Mouse (Mus musculus): ENCODE measurements around the gene Crlf2.

Gene Crlf2

DNA sequence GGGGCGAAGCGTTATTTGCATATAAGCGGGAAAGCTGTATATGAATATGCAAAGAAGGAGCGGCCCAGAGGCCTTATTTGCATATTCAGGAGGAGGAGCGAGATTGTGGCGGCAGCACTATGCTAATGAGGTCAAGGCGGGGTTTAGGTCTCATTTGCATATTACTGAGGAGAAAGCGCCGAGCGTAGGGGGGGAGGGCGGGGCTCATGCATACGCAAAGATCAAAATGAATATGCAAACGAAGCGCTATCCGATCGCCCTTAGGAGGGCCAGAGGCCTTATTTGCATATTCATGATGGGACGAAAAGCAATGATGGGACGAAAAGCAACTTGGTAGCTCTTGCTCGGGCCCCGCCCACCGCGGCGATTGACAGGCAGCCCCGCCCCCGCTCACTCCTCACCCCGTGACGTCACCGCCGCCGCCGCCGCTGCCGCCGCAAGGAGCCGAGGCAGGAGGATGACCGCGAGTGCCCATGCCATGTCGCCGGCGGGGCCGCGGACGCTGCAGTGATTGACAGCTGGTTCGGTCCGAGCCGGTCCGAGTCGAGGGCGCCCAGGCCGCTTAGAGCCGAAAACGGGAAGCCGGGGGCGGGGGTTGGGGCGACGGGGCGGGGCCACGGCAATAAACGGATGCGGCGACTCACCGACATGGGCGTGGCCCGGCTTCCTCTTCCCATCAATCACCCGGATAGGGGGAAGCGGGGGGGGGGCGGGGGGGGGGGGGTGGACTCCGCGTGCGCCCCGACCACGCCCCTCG, at the start of gene Crlf2:
Crlf2 (minus strand) TSS at position 590 of the 757 bp plus-strand sequence.
- DNase-seq (ENCODE audit: inconsistent ontology term) = peak; percentile 99

DNA sequence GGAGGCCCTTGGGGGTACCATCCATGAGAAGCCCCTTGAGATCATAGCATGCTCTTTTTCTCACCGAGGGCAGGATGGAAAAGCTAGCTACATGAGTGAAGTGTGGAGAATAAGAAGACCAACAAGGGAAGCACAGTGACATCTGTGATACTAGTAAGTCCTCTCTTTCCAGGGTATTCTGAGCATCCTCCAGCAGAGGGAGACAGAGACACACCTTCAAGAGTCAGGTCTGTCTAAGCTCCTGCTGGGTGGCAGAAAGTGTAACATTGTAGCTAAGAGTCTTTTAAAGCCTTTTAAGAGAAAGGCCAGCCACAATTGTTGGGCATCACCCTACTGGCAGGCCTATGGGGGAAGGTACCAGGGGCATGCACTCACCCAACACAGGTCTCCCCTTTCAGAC, 43.8 kb upstream of the Crlf2 start:
- DNase-seq (ENCODE audit: inconsistent ontology term) = peak; percentile 37

DNA sequence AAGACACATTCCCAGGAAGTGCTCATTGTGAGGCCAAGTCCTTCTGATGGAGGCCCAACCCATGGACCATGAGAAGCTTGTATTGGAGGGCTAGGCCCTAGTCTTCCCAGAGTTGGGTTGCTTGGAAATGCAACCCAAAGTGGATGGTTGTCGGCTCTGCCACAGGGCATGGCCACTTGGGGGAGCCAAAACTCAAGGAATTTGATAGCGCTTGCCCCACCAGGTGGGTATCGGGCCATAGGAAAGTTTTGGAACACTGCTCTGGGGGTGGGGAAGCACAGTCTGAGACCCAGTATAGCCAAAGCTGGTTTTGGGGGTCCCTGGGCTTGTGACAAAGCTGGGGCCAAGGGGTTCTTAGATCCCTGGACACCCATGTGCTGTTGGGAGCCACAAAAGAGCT, 42.3 kb upstream of the Crlf2 start:
- DNase-seq (ENCODE audit: inconsistent ontology term) = peak; percentile 21

DNA sequence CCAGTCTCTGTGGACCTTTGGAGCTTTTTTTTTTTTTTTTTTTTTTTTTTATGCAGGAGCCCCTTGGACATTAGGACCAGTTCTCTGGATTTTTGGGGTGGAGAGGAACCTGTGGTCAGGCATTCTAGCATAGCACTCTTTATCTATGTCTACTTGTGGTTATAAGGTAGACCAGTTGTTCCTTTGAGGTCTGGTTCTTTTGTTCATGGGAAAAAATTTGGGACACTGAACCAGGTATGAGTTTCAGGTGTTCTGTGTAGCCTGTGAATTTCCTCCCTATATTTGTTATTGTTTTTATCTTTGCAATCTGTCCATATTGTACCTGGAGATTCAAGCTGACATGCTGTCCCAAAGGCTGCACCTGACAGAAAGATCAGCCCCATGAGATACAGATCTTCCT, 40.1 kb upstream of the Crlf2 start:
- no peak for DNase-seq (ENCODE audit: inconsistent ontology term)

DNA sequence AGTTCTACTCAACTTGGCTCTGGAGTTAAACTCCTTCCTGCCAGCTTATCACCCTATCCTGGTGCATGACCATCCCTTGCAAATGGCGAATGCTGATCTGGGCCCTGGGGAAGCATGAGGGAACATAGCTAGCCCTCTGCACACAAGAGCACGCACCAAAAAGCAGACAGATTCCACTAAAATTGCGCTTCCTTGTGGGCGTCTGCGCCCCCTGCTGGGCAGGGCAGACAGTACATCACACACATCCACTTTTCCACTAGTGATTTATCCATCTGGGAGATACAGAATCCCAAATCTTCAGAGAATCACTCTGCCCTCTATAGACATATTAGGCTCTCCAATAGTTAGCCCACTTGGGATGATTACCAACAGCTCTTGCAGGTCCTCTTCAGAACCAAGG, 37.9 kb upstream of the Crlf2 start:
- peak; percentile 16 for DNase-seq (ENCODE audit: inconsistent ontology term)

DNA sequence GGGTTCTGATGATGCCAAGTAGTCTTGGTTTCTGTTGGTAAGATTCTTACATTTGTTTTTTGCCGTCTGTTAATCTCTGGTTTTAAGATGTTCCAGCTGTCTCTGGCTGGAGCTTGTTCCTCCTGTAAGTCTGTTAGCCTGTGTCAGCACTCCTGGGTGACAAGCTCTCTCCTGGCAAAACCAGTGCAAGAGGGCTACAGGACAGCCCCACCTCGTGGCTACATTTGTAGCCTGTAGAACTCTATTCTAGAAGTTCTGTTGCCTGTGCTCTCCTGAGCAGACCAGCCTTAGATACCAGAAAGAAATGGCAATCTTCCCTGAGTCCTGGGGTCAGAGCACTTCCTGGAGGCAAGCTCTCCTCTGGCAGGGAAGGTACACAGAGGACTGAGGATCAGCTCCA, 4.0 kb upstream of the Crlf2 start:
- DNase-seq (ENCODE audit: inconsistent ontology term) = no peak

DNA sequence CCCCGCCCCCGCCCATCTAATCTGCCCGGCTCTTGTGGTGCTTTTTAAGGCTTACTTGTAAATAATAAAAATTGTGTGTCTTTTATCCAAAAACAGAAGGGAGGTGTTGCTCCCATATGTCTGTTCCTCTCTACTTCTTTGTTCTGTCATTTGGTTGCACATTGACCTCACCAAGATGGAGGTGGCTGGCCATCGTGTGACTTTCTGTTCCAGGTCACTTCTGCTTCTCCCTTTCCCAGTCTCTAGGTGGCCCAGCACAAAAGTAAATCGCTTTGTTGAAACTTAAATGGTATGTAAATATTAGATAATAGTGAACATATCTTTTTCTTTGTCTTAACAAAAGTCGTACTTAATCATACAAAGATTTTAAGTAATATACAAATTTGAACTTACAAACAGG, 398 bp upstream of the Crlf2 start:
- no peak for DNase-seq (ENCODE audit: inconsistent ontology term)

DNA sequence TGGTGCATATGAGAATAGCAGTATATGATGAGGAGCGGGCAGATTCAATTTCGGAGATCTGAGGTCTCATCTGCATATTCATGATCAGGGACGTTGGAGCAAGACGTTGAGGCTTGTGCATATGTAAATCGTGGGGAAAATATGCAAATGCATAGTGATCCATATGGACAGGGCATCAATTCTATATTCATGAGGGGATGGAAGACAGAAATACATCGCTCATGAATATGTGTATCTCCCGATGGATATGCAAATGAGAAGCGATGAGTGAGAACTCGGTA, 730 bp downstream of the Crlf2 start:
- no peak for DNase-seq (ENCODE audit: inconsistent ontology term)

DNA sequence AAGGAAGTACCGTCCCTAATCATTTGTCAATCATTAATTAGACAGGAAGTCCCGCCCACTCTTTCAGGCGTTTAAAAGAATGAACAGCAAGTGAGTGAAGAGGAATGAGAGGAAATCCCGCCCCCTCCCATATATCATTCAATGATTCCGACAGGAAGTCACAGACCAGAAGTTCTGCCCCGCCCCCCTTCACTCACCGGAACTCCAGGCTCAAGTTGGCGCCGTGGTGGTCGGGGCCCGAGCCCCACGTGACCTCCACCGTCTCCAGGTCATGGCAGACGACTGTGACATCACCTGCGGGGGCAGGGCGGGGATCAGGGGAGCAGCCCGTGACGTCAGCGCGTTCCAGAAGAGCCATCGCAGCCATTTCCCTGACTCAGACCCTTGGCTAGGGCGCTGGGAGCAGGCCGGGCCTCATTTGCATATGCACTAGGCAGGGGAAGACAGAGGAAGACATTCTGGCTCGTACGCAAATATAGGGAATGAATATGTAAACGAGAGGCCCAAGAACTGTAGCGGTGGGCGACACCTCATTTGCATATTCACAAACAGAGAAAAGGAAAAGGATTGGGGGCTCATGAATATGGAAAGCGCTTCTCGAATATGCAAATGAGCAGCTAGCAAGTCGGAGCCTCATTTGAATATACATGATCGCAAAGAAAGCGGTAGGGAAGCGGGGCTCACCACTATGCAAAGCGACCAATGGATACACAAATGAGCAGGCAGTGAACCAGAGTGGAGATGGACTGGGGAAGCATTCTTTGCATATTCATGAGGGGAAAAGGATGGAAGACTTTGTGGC, 1.3 kb downstream of the Crlf2 start:
- DNase-seq (ENCODE audit: inconsistent ontology term) = peak; percentile 100

DNA sequence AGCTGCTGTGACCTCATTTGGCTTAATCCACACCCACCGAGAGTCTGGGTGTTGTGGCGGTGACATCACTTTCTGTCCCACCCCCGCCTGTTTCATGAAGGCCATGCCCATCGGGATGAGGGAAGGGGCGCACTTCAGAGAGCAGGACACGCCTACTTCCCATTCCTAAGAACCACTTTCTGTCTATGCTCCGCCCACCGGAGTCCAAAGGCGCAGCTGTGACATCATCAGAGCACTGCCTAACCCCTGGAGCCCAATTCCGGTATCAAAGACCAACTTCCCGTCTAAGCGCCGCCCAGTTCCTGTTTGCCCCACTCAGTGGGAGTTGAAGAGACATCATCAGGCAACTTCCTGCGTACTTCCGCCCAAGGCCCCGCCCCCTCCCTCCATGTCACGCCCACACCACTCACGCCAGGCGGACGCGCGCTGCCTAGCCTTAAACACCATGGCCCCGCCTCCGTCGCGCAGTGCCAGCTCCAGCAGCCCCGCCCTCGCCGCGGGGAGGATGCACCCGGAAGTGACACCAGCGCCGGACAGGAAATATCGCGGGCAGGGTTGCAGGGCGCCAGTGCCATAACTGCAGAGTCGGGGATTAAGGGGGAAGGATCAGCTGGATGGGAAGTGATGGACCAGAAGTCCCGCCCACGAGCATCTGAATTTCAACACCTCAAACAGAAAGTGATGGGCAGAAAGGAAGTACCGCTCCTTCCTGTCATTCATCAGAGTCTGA, 2.0 kb downstream of the Crlf2 start:
- DNase-seq (ENCODE audit: inconsistent ontology term) = peak; percentile 99

DNA sequence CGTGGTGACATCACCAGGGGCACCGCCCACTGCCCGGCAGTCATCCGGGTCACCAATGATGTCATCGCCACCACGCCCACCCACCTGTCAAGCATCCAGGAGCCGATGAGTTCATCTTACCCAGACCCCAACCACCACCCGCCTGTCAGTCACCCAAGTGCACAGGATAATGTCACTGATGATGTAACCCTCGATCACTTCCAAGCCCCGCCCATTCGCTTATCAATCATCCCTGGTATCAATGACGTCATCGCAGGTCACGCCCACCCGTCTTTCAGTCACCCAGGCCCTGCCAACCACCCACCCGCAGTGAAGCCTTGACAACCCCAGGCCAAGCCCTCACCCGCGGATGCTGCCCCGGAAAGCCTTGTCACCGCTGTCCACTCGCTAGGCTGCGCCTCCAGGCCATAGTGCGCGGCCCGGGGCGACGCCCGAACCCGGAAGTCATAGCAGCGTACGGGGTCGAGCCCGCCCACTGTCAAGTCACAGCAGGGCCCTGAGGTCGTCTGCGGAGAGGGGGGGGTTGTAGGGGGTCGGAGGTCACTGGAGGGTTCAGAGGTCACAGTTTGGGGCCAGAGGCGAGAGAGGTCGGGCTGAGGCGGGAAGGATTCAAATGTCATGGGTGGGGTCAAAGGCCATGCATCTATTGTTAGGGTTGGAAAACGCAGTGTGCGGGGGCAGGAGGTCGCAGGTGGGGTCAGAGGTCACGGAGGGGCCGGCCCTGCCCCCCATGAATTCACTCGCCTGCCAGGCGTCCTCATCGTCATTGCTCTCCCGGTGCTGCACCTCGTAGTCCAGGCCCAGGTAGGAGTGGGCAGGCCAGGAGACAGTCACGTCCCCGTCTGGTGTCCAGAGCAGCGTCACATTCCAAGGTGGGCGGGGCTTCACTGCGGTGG, 2.9 kb downstream of the Crlf2 start:
- no peak for DNase-seq (ENCODE audit: inconsistent ontology term)

DNA sequence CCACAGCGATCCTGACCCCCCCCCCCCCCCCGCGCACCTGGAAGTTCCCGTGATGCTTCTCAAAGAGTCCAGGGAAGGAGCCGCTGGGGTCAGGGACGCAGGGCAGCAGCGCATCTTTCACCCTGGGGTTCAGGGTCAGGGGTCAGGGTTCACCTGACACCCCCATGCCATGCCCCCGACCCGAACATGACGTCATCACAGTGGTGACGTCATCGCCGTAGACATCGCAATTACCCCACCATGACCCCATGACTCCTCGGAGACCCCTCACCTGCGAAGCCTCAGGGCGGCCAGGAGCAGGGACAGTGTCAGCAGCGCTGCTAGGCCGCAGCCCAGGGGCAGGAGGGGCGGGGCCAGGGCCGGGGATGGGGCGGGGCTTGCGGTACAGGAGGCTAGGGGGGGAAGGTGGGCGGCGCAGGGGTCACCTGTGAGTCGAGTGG, 3.5 kb downstream of the Crlf2 start:
- DNase-seq (ENCODE audit: inconsistent ontology term) = no peak

DNA sequence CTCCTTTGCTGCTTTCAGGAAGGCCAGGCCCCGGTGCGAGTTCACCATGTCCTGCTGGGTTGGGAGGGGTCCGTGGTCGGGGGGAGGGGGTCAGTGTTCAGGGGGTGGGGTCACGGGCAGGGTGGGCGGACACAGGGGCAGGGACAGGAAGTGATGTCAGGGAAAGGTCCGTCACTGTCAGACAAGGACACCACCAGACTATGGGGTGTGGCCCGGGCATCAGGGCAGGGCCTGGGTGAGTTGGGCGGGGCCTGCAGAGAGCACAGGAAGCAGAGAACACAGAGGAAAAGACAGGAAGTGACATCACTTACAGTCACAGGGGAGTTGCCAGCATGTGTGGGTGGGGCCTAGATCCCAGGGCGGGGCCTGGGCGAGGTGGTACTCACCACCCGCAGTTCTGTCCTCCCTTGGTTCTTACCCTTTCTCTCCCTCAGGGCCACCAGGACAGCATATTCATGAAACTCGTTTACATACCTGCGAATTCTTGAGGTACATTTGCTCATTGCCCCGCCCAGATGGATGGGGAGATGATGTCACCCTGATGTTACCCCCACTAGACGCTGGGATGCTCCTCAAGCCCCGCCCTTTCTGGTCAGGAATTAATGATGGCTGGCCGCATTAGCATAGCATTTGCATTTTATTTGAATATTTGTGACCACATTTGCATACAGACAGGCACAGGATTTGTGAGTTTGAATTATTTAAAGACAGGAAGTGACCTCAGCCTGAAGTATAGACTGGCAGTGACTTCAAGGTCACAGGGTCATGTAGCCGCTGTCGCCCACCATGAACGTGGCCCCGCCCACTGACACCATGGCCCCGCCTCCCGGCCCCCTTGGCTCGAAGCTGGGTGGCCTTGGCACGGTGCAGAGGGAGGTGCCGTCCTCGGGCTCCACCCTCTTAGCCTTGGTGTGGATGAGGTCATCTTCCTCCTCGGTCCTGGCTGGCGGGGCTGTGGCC, 4.4 kb downstream of the Crlf2 start:
- no peak for DNase-seq (ENCODE audit: inconsistent ontology term)

DNA sequence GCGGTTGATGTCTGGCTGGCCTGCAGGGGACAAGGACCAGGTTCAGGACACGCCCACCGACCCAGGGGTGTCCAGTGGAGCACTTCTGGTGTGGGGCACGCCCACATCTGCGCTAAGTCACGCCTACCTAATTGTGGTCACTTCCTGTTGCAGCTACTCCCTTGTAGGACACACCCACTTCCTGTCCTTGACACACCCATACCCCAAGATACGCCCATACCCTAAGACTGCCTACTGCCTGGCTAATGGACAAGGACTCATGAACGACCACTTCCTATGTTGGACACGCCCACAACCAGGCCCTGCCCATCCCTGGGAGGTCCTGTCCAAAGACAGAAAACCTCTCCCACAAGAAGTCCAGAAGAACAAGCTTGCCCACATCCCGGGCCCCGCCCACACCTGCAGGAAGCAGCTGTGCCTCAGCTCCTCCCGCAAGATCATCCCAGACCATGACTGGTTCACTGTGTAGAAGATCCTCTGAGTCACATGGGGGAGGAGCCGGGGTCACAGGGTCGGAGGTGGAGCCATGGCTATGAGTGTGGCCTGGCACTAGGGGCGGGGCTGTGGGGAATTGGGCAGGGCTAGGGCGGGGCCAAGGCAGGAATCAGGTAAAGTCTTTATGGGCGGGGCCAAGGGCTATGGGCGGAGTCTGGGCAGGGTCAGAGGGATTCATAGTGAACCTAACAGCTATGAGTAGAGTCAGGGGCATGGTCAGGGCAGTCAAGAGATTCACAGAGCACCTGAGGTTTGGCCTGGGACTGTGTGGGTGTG, 5.4 kb downstream of the Crlf2 start:
- DNase-seq (ENCODE audit: inconsistent ontology term) = no peak

DNA sequence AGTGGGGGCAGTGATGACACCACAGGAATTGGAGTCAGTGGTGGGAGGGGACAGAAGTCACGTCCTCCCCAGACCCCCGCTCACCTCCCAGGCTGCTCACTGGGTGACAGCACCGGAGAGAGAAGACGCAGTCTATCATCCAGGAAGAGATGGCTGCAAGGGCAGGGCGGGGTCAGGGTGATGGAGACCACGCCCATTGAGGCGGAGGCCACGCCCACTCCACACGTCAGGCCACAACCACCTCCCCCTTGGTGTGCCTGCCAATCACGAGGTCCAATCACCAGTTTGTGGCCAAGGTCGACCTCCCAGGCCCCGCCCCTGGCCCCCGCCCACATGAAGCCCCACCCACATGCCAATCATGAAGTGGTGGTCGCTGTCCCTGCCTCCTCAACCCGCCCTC, 6.3 kb downstream of the Crlf2 start:
- DNase-seq (ENCODE audit: inconsistent ontology term) = no peak

DNA sequence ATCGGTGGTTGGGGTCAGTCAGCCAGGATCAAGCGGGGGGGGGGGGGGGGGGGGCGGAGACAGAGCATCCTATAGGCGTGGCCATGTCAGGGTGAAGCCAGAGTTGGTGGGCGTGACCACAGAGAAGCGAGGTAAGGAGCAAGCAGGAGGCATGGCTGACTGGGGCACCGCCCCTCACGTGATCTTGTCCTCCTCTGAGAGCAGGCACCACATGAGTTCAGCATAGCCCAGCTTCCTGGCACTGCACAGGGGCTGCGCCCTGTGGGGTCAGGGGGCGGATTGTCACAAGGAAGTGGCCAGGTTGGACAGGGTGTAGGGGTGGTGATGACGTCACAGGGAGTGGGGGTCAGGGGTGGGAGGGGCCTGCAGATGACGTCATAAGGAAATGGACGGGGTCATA, 6.7 kb downstream of the Crlf2 start:
- no peak for DNase-seq (ENCODE audit: inconsistent ontology term)

DNA sequence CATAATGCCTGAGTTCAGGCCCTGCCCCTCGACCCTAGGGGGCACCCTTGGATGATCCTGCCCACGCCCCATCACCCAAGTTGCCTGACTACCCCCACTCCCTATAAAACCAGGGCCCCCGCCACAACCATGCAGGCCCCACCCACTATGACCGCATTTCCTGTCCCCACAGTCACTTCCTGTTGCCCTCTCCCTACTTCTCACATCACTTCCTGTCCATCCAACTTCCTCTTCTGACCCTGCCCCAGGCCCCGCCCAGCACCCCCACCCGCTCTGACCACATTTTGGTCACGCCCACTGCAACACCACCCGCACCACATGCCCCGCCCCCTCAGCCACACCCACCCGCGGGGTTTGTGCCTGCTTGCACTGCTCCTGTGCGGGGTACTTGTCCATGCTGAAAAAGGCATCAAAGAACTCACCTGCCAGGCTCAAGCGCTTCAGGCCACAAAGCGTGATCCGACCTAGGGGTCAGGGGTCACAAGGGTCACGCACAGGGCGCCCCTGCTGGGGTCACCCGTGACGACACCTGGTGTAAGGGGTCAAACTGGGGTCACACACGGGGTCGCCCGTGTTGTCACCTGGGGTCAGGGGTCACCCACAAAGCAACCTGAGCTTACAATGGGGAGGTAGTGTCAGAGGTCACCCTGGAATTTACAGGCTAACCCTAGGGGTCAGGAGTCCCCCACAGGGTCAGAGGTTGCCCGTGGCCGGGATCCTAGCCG, 7.6 kb downstream of the Crlf2 start:
- no peak for DNase-seq (ENCODE audit: inconsistent ontology term)

DNA sequence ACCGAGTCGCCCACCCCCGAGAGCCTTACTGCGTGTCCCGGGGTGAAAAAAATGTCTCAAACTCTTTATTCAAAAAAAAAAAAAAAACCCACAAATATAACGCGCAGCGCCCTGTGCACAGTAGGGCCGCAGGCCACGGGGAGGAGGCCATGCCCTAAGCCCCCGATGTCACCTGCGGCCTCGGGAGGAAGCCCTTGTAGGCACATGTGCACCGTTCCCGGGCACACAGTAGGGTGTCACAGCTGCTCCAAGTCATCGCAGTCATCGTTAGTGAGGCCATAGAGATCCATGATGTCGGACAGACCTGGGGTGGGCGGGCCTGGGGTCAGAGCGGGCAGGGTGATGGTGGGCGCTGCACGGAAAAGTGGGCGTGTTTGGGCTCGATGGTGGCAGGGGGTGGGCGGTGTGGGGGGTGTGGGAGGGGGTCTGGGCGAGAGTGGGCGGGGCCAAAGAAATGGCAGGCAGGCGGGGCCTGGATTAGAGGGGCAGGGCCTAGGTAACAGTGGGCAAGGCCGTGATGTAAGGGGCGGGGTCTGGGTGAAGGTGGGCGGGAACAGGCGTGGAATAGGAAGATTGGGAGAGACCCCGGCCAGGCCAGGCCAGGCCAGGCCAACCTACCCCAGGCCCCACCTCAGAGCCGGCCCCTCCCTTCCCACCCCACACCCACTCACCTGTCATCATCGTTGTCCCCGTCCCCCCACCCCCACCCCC, 8.4 kb downstream of the Crlf2 start:
- DNase-seq (ENCODE audit: inconsistent ontology term) = no peak
